Mouse (Mus musculus): Measurements from ENCODE around the gene Mynn. TPM values are rescaled to one million over a fixed set of nuclear protein-coding genes. Genes with fewer than 3 reads are reported as not detected.
"Not testable (repeated sequence)": the region's sequence is repeated elsewhere in the genome, so short reads cannot be mapped to it uniquely, and the experiment has no call there.

Gene Mynn
- 30.7 and 35.9 TPM in 2 replicates for polyA plus RNA-seq (2014; fragmentation: Nextera tagmentation; extraction: Ambion mirVana)

- H3K9me3 ChIP-seq (ENCODE audit: low read depth, low read length) = no peaks in the 10 kb centered on the region
- H3K36me3 ChIP-seq (ENCODE audit: insufficient read depth) = peaks cover 24% of the 10 kb centered on the region
- peak; percentile 95 for ATAC-seq (ENCODE audit: insufficient read depth)
- peak within 1 kb of the TSS; percentile 85 for H3K9ac ChIP-seq
- H3K4me3 ChIP-seq (ENCODE audit: low read depth, low read length) = peak within 1 kb of the TSS; percentile 91
- H3K27me3 ChIP-seq (ENCODE audit: insufficient read depth, low read length) = no peaks in the 10 kb centered on the region
- peak within 1 kb of the TSS; percentile 96 for H3K27ac ChIP-seq (ENCODE audit: low read depth)
- H3K4me2 ChIP-seq = peak within 1 kb of the TSS; percentile 90
- WGBS = under 1% methylated on average over 40 of the region's 40 CpGs
- TF ChIP-seq CTCF (IDR thresholded peaks at IDR 0.05; ENCODE audit: low read depth) = peak; percentile 71
- DNase-seq = peak; percentile 97
- H3K4me1 ChIP-seq (ENCODE audit: insufficient read depth) = peaks cover 5% of the 10 kb centered on the region
Observed at GRCm38 (mm10) chr3:30602065-30602739, at the start of gene Mynn. Gene Mynn, plus strand, starts transcription at chr3:30602065.

- WGBS = 67% methylated on average over 6 of the region's 6 CpGs
- no peak overlapping the region for H3K4me2 ChIP-seq
- no peak overlapping the region for H3K27ac ChIP-seq (ENCODE audit: low read depth)
- H3K4me3 ChIP-seq (ENCODE audit: low read depth, low read length) = no peak overlapping the region
- no peak overlapping the region for H3K9ac ChIP-seq
- no peak for ATAC-seq (ENCODE audit: insufficient read depth)
- no peaks in the 10 kb centered on the region for H3K36me3 ChIP-seq (ENCODE audit: insufficient read depth)
- DNase-seq = no peak
- TF ChIP-seq CTCF (IDR thresholded peaks at IDR 0.05; ENCODE audit: low read depth) = no peak
- H3K9me3 ChIP-seq (ENCODE audit: low read depth, low read length) = no peaks in the 10 kb centered on the region
- no peaks in the 10 kb centered on the region for H3K4me1 ChIP-seq (ENCODE audit: insufficient read depth)
- no peaks in the 10 kb centered on the region for H3K27me3 ChIP-seq (ENCODE audit: insufficient read depth, low read length)
Observed at GRCm38 (mm10) chr3:30553741-30554140, 48.1 kb upstream of the Mynn start.

GRCm38 (mm10) chr3:30560677-30561314, 41.1 kb upstream of the Mynn start:
- Histone ChIP-seq H3K9me3 (ENCODE audit: low read depth, low read length) (no peaks in the 10 kb centered on the region), H3K27ac (ENCODE audit: low read depth) (no peak overlapping the region), H3K27me3 (ENCODE audit: insufficient read depth, low read length) (no peaks in the 10 kb centered on the region), H3K4me2 (no peak overlapping the region), H3K4me1 (ENCODE audit: insufficient read depth) (no peaks in the 10 kb centered on the region), H3K4me3 (ENCODE audit: low read depth, low read length) (no peak overlapping the region), H3K9ac (no peak overlapping the region), H3K36me3 (ENCODE audit: insufficient read depth) (no peaks in the 10 kb centered on the region)
- WGBS = 39% methylated on average over 6 of the region's 6 CpGs
- peak; percentile 61 for TF ChIP-seq CTCF (IDR thresholded peaks at IDR 0.05; ENCODE audit: low read depth)
- ATAC-seq (ENCODE audit: insufficient read depth) = no peak
- DNase-seq = peak; percentile 64

- H3K9me3 ChIP-seq (ENCODE audit: low read depth, low read length); H3K9ac ChIP-seq; H3K36me3 ChIP-seq (ENCODE audit: insufficient read depth); H3K4me3 ChIP-seq (ENCODE audit: low read depth, low read length); H3K27me3 ChIP-seq (ENCODE audit: insufficient read depth, low read length); H3K4me1 ChIP-seq (ENCODE audit: insufficient read depth); ATAC-seq (ENCODE audit: insufficient read depth); DNase-seq; H3K27ac ChIP-seq (ENCODE audit: low read depth); H3K4me2 ChIP-seq: not testable (repeated sequence)
- no CpG with 5 or more reads among the region's 2 CpGs for WGBS
Observed at GRCm38 (mm10) chr3:30566333-30566732, 35.5 kb upstream of the Mynn start.

GRCm38 (mm10) chr3:30573549-30573948, 28.3 kb upstream of the Mynn start:
- TF ChIP-seq CTCF (IDR thresholded peaks at IDR 0.05; ENCODE audit: low read depth) = no peak
- no peak overlapping the region for H3K4me2 ChIP-seq
- no peak overlapping the region for H3K9ac ChIP-seq
- WGBS = 15% methylated on average over 2 of the region's 2 CpGs
- H3K27ac ChIP-seq (ENCODE audit: low read depth) = no peak overlapping the region
- H3K4me1 ChIP-seq (ENCODE audit: insufficient read depth) = no peaks in the 10 kb centered on the region
- no peaks in the 10 kb centered on the region for H3K9me3 ChIP-seq (ENCODE audit: low read depth, low read length)
- no peak overlapping the region for H3K4me3 ChIP-seq (ENCODE audit: low read depth, low read length)
- no peaks in the 10 kb centered on the region for H3K27me3 ChIP-seq (ENCODE audit: insufficient read depth, low read length)
- DNase-seq = no peak
- no peaks in the 10 kb centered on the region for H3K36me3 ChIP-seq (ENCODE audit: insufficient read depth)
- no peak for ATAC-seq (ENCODE audit: insufficient read depth)

GRCm38 (mm10) chr3:30588865-30589264, 13.0 kb upstream of the Mynn start:
- no peak overlapping the region for H3K4me3 ChIP-seq (ENCODE audit: low read depth, low read length)
- H3K27me3 ChIP-seq (ENCODE audit: insufficient read depth, low read length) = no peaks in the 10 kb centered on the region
- H3K9me3 ChIP-seq (ENCODE audit: low read depth, low read length) = no peaks in the 10 kb centered on the region
- H3K4me2 ChIP-seq = no peak overlapping the region
- TF ChIP-seq CTCF (IDR thresholded peaks at IDR 0.05; ENCODE audit: low read depth) = no peak
- no peaks in the 10 kb centered on the region for H3K36me3 ChIP-seq (ENCODE audit: insufficient read depth)
- 74% methylated on average over 6 of the region's 6 CpGs for WGBS
- H3K4me1 ChIP-seq (ENCODE audit: insufficient read depth) = no peaks in the 10 kb centered on the region
- DNase-seq = peak; percentile 6
- no peak overlapping the region for H3K9ac ChIP-seq
- no peak overlapping the region for H3K27ac ChIP-seq (ENCODE audit: low read depth)
- no peak for ATAC-seq (ENCODE audit: insufficient read depth)

- ATAC-seq (ENCODE audit: insufficient read depth) (peak; percentile 67), DNase-seq (peak; percentile 92)
- no peak overlapping the region for H3K4me2 ChIP-seq
- no peak overlapping the region for H3K4me3 ChIP-seq (ENCODE audit: low read depth, low read length)
- WGBS = 0% methylated on average over 2 of the region's 2 CpGs
- H3K9me3 ChIP-seq (ENCODE audit: low read depth, low read length) = no peaks in the 10 kb centered on the region
- no peaks in the 10 kb centered on the region for H3K36me3 ChIP-seq (ENCODE audit: insufficient read depth)
- no peaks in the 10 kb centered on the region for H3K27me3 ChIP-seq (ENCODE audit: insufficient read depth, low read length)
- 0 out of 2 replicates have a peak overlapping the region, but pooled peaks have one; percentile 4 for H3K27ac ChIP-seq (ENCODE audit: low read depth)
- peak; percentile 78 for TF ChIP-seq CTCF (IDR thresholded peaks at IDR 0.05; ENCODE audit: low read depth)
- peaks cover 3% of the 10 kb centered on the region; the same call in 1 of the 2 replicates for H3K4me1 ChIP-seq (ENCODE audit: insufficient read depth)
- no peak overlapping the region for H3K9ac ChIP-seq
Observed at GRCm38 (mm10) chr3:30592418-30592853, 9.4 kb upstream of the Mynn start.

Measured in lung, embryonic 14.5 days (tissue).